Mouse (Mus musculus) NIH3T3 (cell line): ENCODE measurements at regions not wholly inside any gene's neighbourhood (a gene's known extent, or its start where the extent isn't known, plus 50 kb on each side); places are given as distances from the start of the nearest gene placed in this dataset.
"Not testable (repeated sequence)": the region's sequence is repeated elsewhere in the genome, so short reads cannot be mapped to it uniquely, and the experiment has no call there.

Experiments used
- DNase-seq: peaks from one replicate; pipeline ENCODE4 v3.0.0-alpha.2; 2012; ENCODE audit warnings: low read depth

DNA sequence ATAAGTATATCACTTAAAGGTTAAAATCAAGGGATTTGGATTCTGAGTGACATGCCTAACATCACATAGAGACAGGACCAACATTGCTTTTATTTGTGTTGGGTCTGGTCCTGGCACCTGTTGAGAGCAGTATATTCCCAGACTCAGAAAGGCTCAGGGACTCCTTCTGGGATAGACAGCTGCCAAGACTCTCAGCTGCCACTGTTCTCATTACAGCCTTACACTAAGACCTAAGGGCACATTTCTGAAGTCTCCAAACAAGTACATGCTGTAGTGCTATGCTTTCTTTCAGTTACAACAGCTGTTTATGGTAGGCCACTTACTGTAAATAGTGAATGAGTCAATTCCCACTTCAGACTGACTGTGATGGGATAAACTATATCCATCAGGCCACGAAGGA is 77.7 kb upstream of the Fam13a start:
- DNase-seq = no peak

DNA sequence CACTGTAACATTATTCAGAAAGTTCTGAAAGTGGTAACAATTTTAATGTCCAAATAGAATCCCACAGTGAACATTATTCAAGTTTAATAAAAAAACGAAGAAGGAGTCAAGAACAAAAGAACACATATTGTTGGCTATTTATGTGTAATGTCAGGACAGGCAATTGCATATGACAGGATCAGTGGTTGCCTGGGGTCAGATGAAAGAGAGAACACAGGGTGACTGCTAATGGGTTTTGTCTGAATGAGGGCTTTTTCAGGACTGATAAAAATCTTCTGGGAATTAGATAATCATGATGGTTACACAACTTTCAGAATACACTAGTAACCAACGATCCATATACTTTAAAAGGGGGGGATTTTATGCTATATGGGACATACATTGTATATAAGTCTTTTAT is 79.6 kb upstream of the Fam13a start:
- no peak for DNase-seq

DNA sequence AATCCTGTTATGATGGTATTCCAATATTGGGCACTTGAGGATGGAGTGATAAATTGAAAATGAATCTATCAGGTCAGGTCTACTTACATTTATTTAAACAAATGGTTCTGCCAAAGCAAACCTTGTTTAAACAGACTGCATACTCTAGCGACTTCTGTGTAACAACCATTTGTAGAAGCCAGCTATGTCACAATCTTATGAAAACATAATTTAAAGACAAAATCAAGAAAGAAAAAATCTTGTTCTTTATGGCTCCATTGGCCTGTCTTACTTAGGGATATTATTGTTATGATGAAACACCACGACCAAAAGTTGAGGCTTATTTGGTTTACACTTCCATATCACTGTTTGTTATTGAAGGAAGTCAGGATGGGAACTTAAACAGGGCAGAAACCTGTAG is 80.1 kb upstream of the Fam13a start:
- DNase-seq = no peak

DNA sequence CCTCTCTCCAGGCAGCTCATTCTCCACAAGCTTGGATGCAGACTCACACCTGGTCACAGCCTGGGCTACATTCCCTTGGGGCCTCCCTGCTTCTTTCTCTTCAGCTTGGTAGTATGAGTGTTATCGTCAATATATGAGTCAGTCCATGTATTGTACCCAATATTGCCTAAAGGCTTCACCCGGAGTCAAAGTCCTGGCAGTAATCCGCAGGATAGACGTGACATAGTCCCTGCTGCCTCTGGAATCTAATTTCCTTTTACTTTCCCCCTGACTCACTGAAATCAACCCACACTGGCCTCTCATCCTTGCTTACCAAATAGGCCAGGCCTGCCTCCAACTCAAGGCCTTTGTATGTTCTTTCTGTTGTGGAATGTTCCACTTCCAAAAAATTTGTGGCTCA is 83.8 kb upstream of the Fam13a start:
- peak; percentile 38 for DNase-seq

DNA sequence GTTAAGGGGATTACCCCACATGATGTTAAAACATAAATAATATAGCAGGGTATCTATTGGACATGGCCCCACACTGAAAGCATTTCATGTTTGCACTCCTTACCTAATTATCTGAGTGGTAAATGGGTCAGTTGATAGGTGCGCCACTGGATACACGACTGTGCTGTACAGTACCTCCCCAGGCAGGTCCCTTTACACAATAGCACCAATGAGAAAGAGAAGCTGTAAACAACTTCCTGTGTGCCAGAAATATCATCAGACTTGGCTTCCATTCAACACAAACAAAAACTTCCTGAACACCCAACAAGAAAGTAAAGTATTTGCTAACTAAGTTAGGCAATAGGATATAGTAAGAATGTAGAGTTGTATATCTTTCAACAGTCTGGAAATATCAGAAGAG is 76.3 kb upstream of the Tigd2 start:
- peak; percentile 48 for DNase-seq

DNA sequence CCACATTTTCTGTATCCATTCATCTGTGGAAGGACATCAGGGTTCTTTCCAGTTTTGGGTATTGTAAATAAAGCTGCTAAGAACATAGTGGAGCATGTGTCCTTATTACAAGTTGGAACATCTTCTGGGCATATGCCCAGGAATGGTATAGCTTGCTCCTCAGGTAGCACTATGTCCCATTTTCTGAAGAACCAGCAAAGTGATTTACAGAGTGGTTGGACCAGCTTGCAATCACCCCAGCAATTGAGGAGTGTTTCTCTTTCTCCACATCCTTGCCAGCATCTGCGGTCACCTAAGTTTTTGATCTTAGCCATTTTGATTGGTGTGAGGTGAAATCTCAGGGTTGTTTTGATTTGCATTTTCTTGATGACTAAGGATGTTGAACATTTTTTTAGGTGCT is 74.9 kb upstream of the Tigd2 start:
- DNase-seq = not testable (repeated sequence)

DNA sequence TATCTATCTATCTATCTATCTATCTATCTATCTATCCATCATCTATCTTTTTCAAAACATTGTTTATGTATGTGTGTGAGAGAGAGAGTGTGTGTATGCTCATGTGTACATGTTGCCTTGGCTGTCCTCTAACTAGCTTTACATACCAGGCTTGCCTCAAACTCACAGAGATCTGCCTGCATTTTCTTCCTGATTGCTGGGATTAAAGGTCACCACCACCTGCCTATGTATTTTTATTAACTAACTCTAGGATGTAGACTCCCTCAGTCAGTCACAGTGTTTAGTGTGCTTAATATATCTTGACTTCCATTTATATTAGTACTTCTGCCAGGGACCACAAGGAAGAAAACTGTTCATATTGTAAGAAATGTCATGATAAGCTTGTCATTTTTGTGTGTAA is 69.0 kb upstream of the Tigd2 start:
- DNase-seq = no peak

DNA sequence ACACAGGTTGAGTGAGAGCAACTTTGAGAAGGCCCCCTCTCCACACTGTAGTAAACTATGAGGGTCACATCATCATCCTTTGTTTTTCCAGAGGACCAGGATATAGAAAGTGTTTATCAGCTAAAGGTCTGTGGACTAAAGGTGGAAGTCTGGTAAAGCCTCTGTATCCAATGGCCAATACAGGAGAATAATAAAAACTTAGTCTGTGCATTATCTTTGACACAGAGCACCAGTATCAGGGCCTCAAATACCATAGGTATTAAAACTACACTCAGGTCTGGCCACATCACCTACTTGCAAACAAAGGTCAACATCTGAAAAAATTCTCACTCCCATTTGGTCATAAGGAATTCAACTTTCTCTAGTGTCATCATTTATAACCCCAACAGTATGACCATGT is 66.6 kb upstream of the Tigd2 start:
- no peak for DNase-seq

DNA sequence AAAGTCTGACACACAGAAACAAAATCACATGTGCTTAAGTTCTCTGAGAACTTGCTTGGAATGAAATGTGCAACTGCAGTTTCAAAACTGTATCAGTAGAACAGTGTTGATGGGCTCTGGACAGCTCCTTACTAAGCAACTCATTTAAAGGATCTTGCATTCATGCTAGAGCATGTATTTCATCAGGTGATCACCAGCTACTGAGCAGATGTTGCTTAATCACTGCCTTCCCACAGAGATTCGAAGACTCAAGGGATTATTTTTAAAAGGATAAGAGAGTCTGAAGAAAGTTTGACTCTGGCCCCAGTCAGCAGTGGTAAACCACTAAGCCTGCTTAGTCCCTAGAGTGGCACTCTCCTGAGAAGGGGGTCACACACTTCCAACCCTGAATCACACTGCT is 61.2 kb upstream of the Tigd2 start:
- DNase-seq = peak; percentile 22

DNA sequence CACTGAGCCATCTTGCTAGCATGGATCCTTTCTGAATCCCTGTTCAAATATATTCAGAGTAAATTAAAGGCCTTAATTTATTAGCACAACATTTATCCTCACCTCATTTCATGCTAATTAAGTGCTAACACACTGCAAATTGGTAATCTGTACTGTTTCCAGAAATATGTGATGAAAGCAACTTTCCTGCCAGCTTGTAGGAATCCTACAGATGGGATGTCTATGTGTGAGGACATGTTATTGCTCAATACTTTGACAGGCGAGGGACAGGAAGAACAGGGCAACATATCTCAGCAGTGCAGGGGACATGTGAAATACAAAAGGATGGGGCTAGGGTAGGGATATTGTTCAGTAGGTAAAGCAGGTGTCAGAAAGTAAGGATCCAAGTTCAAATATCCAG is 53.0 kb upstream of the Tigd2 start:
- DNase-seq = no peak
